Comparison of ENCODE assay signal across 8 mouse cellular contexts in genomic region chr19:12500124-12500523, GRCm38 (mm10). TPM values are rescaled to one million over a fixed set of nuclear protein-coding genes. Genes with fewer than 3 reads are reported as not detected.
A peak's percentile ranks its signal among the peaks of the same experiment; 100 is the strongest.
DNase-seq lines count a peak whose midpoint lies in the region; ATAC-seq and TF ChIP-seq lines count a peak whose summit lies in the region.

No protein-coding gene starts in this region.

- peak overlapping the region; percentile 79 for H3K4me2 ChIP-seq in forebrain, embryonic 11.5 days (ENCODE audit: low read depth, low read length, severe bottlenecking)
- H3K4me2 ChIP-seq in midbrain, embryonic 16.5 days (ENCODE audit: low read length), result peak overlapping the region; percentile 88

- H3K9ac ChIP-seq in forebrain, embryonic 11.5 days (ENCODE audit: low read length), result peak overlapping the region; percentile 96
- H3K9ac ChIP-seq in midbrain, embryonic 16.5 days (ENCODE audit: low read depth, low read length), result peak overlapping the region; percentile 99

- peak overlapping the region; percentile 92 for H3K27ac ChIP-seq in forebrain, embryonic 11.5 days (ENCODE audit: low read depth, low read length)
- peak overlapping the region; percentile 97 for H3K27ac ChIP-seq in midbrain, embryonic 16.5 days (ENCODE audit: low read length)
- H3K27ac ChIP-seq in thymus, adult 2 months (ENCODE audit: control insufficient read depth, insufficient read depth, low read length), result no peak overlapping the region

- DNase-seq in ovary, postnatal 36 days (ENCODE audit: low spot score), result peak; percentile 37
- no peak for DNase-seq in ovary, postnatal 14 days (ENCODE audit: low spot score)
- DNase-seq in forebrain, embryonic 11.5 days (ENCODE audit: low spot score), result peak; percentile 82
- DNase-seq in heart, postnatal 10 days, result peak; percentile 49 to 51
- peak; percentile 80 to 81 for DNase-seq in left cerebral cortex, postnatal 36 days (ENCODE audit: low spot score in 2 of 2)
- no peak for DNase-seq in thymus, adult 2 months

- no peaks in the 10 kb centered on the region for H3K27me3 ChIP-seq in forebrain, embryonic 11.5 days (ENCODE audit: control insufficient read depth, insufficient read depth, low read length)
- no peaks in the 10 kb centered on the region for H3K27me3 ChIP-seq in midbrain, embryonic 16.5 days (ENCODE audit: control insufficient read depth, insufficient read depth, low read depth, low read length)
- H3K27me3 ChIP-seq in thymus, adult 2 months (ENCODE audit: control insufficient read depth, insufficient read depth, low read length), result no peaks in the 10 kb centered on the region; the same call in 1 of the 2 replicates

- 0% methylated on average over 3 of the region's 3 CpGs for WGBS in forebrain, embryonic 11.5 days
- 0% methylated on average over 3 of the region's 3 CpGs for WGBS in midbrain, embryonic 16.5 days
- WGBS in thymus, adult 2 months, result 85% methylated on average over 3 of the region's 3 CpGs

- intact Hi-C loops in heart, postnatal 10 days (cut with DNase I), result loop anchor here (5.0 kb wide), 1 partner anchor 33 kb away; no protein-coding TSS in a partner anchor
- intact Hi-C loops in left cerebral cortex, postnatal 36 days (cut with DNase I), result loop anchor here (5.0 kb wide), 4 partner anchors 33 to 493 kb away; partner anchors contain the start of genes Lpxn and Zfp91

- no peak for TF ChIP-seq POLR2A in thymus, adult 2 months (IDR thresholded peaks at IDR 0.05; ENCODE audit: control insufficient read depth, extremely low read depth, insufficient read depth, low read length, poor library complexity)

- peak; percentile 60 for ATAC-seq in forebrain, embryonic 11.5 days (replicated peaks; ENCODE audit: low FRiP score)
- peak; percentile 29 for ATAC-seq in midbrain, embryonic 16.5 days
- no peak for ATAC-seq in megakaryocyte-erythroid progenitor cell, adult 5-6 weeks (replicated peaks; ENCODE audit: low FRiP score, low TSS enrichment, poor library complexity, severe bottlenecking)

- H3K4me3 ChIP-seq in forebrain, embryonic 11.5 days (ENCODE audit: low read depth, low read length), result peak overlapping the region; percentile 82
- H3K4me3 ChIP-seq in midbrain, embryonic 16.5 days (ENCODE audit: low read depth, low read length), result peak overlapping the region; percentile 94
- no peak overlapping the region for H3K4me3 ChIP-seq in thymus, adult 2 months (ENCODE audit: control insufficient read depth, insufficient read depth, low read length)

- H3K9me3 ChIP-seq in forebrain, embryonic 11.5 days (ENCODE audit: control insufficient read depth, low read length), result no peaks in the 10 kb centered on the region
- no peaks in the 10 kb centered on the region for H3K9me3 ChIP-seq in midbrain, embryonic 16.5 days (replicated peaks; ENCODE audit: control insufficient read depth, low read length, poor library complexity, severe bottlenecking)

- H3K36me3 ChIP-seq in forebrain, embryonic 11.5 days (ENCODE audit: control insufficient read depth, insufficient read depth, low read length), result no peaks in the 10 kb centered on the region
- no peaks in the 10 kb centered on the region for H3K36me3 ChIP-seq in midbrain, embryonic 16.5 days (ENCODE audit: control insufficient read depth, insufficient read depth, low read length)
- no peaks in the 10 kb centered on the region for H3K36me3 ChIP-seq in thymus, adult 2 months (ENCODE audit: control insufficient read depth, insufficient read depth, low read length)

- no peak for TF ChIP-seq CTCF in thymus, adult 2 months (IDR thresholded peaks at IDR 0.05; ENCODE audit: borderline replicate concordance, control insufficient read depth, extremely low read depth, insufficient read depth, low read length, poor library complexity)

- H3K4me1 ChIP-seq in forebrain, embryonic 11.5 days (replicated peaks; ENCODE audit: control insufficient read depth, insufficient read depth, low read length), result peaks cover 6% of the 10 kb centered on the region; the same call in 1 of the 2 replicates
- H3K4me1 ChIP-seq in midbrain, embryonic 16.5 days (ENCODE audit: control insufficient read depth, insufficient read depth, low read length), result peaks cover 37% of the 10 kb centered on the region
- no peaks in the 10 kb centered on the region; the same call in 1 of the 2 replicates for H3K4me1 ChIP-seq in thymus, adult 2 months (replicated peaks; ENCODE audit: control insufficient read depth, insufficient read depth, low read length)

RNA-seq across cellular contexts. Expression of gene Dtx4, which starts 1.1 kb away (rescaled TPM):
- 39.8 and 40.2 TPM in 2 replicates for polyA plus RNA-seq in forebrain, embryonic 11.5 days (2014; fragmentation: Nextera tagmentation; extraction: Ambion mirVana)
- total RNA-seq in heart, postnatal 10 days (2021), result 10 to 100 TPM in 1 of 2 experiments, 1 to 10 TPM in 1; 9.6 to 10.7 TPM
- 10 to 100 TPM; 32.9 to 35.5 TPM for total RNA-seq in left cerebral cortex, postnatal 36 days (2021)
- 38.6 and 39.3 TPM in 2 replicates for polyA plus RNA-seq in midbrain, embryonic 16.5 days (2015; fragmentation: Nextera tagmentation; extraction: Ambion mirVana)
- total RNA-seq in megakaryocyte-erythroid progenitor cell, adult 5-6 weeks (2014; fragmentation: Nextera tagmentation), result 0.77 TPM in 1 of 2 replicates, not detected in the other
- total RNA-seq in megakaryocyte-erythroid progenitor cell, adult 5-6 weeks (2017), result 0.46 TPM in 1 of 2 replicates, not detected in the other
- 5.6 and 6.3 TPM in 2 replicates for polyA plus RNA-seq in thymus, adult 2 months (2012; rRNA removed)

RNA-seq across cellular contexts. Expression of gene Mpeg1, which starts 39.5 kb away (rescaled TPM):
- 0.28 and 0.41 TPM in 2 replicates for polyA plus RNA-seq in forebrain, embryonic 11.5 days (2014; fragmentation: Nextera tagmentation; extraction: Ambion mirVana)
- 1 to 10 TPM; 4.8 to 5.3 TPM for total RNA-seq in heart, postnatal 10 days (2021)
- 1 to 10 TPM; 7.9 to 8.5 TPM for total RNA-seq in left cerebral cortex, postnatal 36 days (2021)
- 0.69 and 0.71 TPM in 2 replicates for polyA plus RNA-seq in midbrain, embryonic 16.5 days (2015; fragmentation: Nextera tagmentation; extraction: Ambion mirVana)
- 1.4 and 2.4 TPM in 2 replicates for total RNA-seq in megakaryocyte-erythroid progenitor cell, adult 5-6 weeks (2014; fragmentation: Nextera tagmentation)
- 2.6 and 5.4 TPM in 2 replicates for total RNA-seq in megakaryocyte-erythroid progenitor cell, adult 5-6 weeks (2017)
- 24.0 and 34.0 TPM in 2 replicates for polyA plus RNA-seq in thymus, adult 2 months (2012; rRNA removed)

RNA-seq across cellular contexts. Expression of gene Fam111a, which starts 45.4 kb away (rescaled TPM):
- 25.0 and 28.7 TPM in 2 replicates for polyA plus RNA-seq in forebrain, embryonic 11.5 days (2014; fragmentation: Nextera tagmentation; extraction: Ambion mirVana)
- total RNA-seq in heart, postnatal 10 days (2021), result 10 to 100 TPM in 1 of 2 experiments, 1 to 10 TPM in 1; 9.8 to 12.1 TPM
- 1 to 10 TPM; 1.9 to 2.1 TPM for total RNA-seq in left cerebral cortex, postnatal 36 days (2021)
- 5.3 and 6.5 TPM in 2 replicates for polyA plus RNA-seq in midbrain, embryonic 16.5 days (2015; fragmentation: Nextera tagmentation; extraction: Ambion mirVana)
- total RNA-seq in megakaryocyte-erythroid progenitor cell, adult 5-6 weeks (2014; fragmentation: Nextera tagmentation), result 52.2 and 72.8 TPM in 2 replicates
- 118 and 128 TPM in 2 replicates for total RNA-seq in megakaryocyte-erythroid progenitor cell, adult 5-6 weeks (2017)
- polyA plus RNA-seq in thymus, adult 2 months (2012; rRNA removed), result 4.4 and 4.9 TPM in 2 replicates

Comparison
In these comparisons a context has a peak if more than half of its experiments do, and no peak if none do; other contexts are left out.
1. DNase-seq: peak in ovary, postnatal 36 days (single experiment), forebrain, embryonic 11.5 days (single experiment), heart, postnatal 10 days (2 of 2) and left cerebral cortex, postnatal 36 days (2 of 2); none in ovary, postnatal 14 days (single experiment) and thymus, adult 2 months (single experiment).
2. RNA of gene Dtx4, which starts 1.1 kb away (total RNA-seq): 32.9 to 35.5 TPM in left cerebral cortex, postnatal 36 days and 9.6 to 10.7 TPM in heart, postnatal 10 days; 0.46 to 0.77 TPM in megakaryocyte-erythroid progenitor cell, adult 5-6 weeks; every median in the first group is over 4 times any median in the second.
3. RNA of gene Fam111a, which starts 45.4 kb away (total RNA-seq): 52.2 to 128 TPM in megakaryocyte-erythroid progenitor cell, adult 5-6 weeks; 9.8 to 12.1 TPM in heart, postnatal 10 days and 1.9 to 2.1 TPM in left cerebral cortex, postnatal 36 days; every median in the first group is over 4 times any median in the second.